ENCODE assay signal across 8 mouse cellular contexts in the genomic region with DNA sequence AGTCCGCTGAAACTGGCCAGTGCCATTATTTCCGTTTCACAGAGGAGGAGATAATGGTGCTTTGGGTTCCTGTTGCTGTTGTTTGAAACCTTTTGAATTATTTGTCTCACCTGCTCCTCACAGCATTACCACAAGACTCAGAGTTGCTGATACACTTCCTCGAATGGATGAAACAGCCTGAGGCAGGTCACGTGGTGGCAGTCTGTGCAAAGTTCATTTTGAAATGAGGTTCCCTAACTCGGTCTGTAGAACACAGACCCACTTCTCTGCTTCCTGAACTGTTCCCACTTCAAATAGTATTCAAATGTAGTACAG. TPM values are rescaled to one million over a fixed set of nuclear protein-coding genes. Genes with fewer than 3 reads are reported as not detected.
DNase-seq lines count a peak whose midpoint lies in the region; ATAC-seq and TF ChIP-seq lines count a peak whose summit lies in the region.

No protein-coding gene starts in this region.

- peak; percentile 84 for DNase-seq in A20 (ENCODE audit: low read depth, low spot score)
- peak; percentile 73 to 80 for DNase-seq in kidney, adult 8-10 months
- no peak for DNase-seq in ovary, postnatal 14 days (ENCODE audit: low spot score)
- no peak for DNase-seq in ovary, adult 18-20 months (ENCODE audit: low spot score)

- peak overlapping the region; percentile 51 for H3K4me3 ChIP-seq in ES-Bruce4 (ENCODE audit: low read depth, low read length)
- H3K4me3 ChIP-seq in forebrain, embryonic 12.5 days (replicated peaks): peak overlapping the region; percentile 69
- H3K4me3 ChIP-seq in lung, embryonic 16.5 days (ENCODE audit: low read length): peak overlapping the region; percentile 72
- H3K4me3 ChIP-seq in small intestine, adult 2 months (ENCODE audit: low read depth, low read length): peak overlapping the region; percentile 77

- no peaks in the 10 kb centered on the region for H3K4me1 ChIP-seq in ES-Bruce4 (ENCODE audit: control insufficient read depth, insufficient read depth, low read length)
- peaks cover 12% of the 10 kb centered on the region for H3K4me1 ChIP-seq in forebrain, embryonic 12.5 days
- H3K4me1 ChIP-seq in lung, embryonic 16.5 days (replicated peaks; ENCODE audit: control insufficient read depth, insufficient read depth, low read length): peaks cover 11% of the 10 kb centered on the region
- H3K4me1 ChIP-seq in small intestine, adult 2 months (ENCODE audit: control insufficient read depth, insufficient read depth, insufficient read length, low read length): peaks cover 8% of the 10 kb centered on the region

- TF ChIP-seq POLR2A in ES-Bruce4 (IDR thresholded peaks at IDR 0.05; ENCODE audit: insufficient read depth, low read length): no peak
- TF ChIP-seq POLR2A in small intestine, adult 2 months (IDR thresholded peaks at IDR 0.05; ENCODE audit: low read depth, low read length): no peak

- TF ChIP-seq EP300 in ES-Bruce4 (IDR thresholded peaks at IDR 0.05; ENCODE audit: insufficient read depth, low read depth, low read length): no peak

- 8% methylated on average over 5 of the region's 5 CpGs for WGBS in forebrain, embryonic 12.5 days
- WGBS in lung, embryonic 16.5 days: 12% methylated on average over 5 of the region's 5 CpGs
- 1% methylated on average over 5 of the region's 5 CpGs for whole genome bisulfite sequencing in small intestine, adult 2 months

- no peak for ATAC-seq in forebrain, embryonic 12.5 days (ENCODE audit: low FRiP score)
- peak; percentile 13; the same call in 1 of the 2 replicates for ATAC-seq in lung, embryonic 16.5 days (ENCODE audit: low read depth)

- H3K4me2 ChIP-seq in forebrain, embryonic 12.5 days: peak overlapping the region; percentile 84
- peak overlapping the region; percentile 98 for H3K4me2 ChIP-seq in lung, embryonic 16.5 days (ENCODE audit: low read depth, low read length)

- H3K36me3 ChIP-seq in ES-Bruce4 (ENCODE audit: control insufficient read depth, insufficient read depth, low read length, poor library complexity, severe bottlenecking): no peaks in the 10 kb centered on the region
- H3K36me3 ChIP-seq in forebrain, embryonic 12.5 days (replicated peaks): no peaks in the 10 kb centered on the region
- no peaks in the 10 kb centered on the region for H3K36me3 ChIP-seq in lung, embryonic 16.5 days (ENCODE audit: control insufficient read depth, insufficient read depth, low read length)
- no peaks in the 10 kb centered on the region for H3K36me3 ChIP-seq in small intestine, adult 2 months (ENCODE audit: control insufficient read depth, insufficient read depth, low read length)

- TF ChIP-seq CTCF in ES-Bruce4 (IDR thresholded peaks at IDR 0.05; ENCODE audit: low read depth, low read length): no peak
- no peak for TF ChIP-seq CTCF in small intestine, adult 2 months (IDR thresholded peaks at IDR 0.05; ENCODE audit: extremely low read depth, insufficient read length, insufficient replicate concordance, low read depth, low read length)

- H3K27ac ChIP-seq in ES-Bruce4 (ENCODE audit: insufficient read depth, low read length): no peak overlapping the region
- 0 out of 2 replicates have a peak overlapping the region, but pooled peaks have one; percentile 37 for H3K27ac ChIP-seq in forebrain, embryonic 12.5 days
- peak overlapping the region; percentile 75 for H3K27ac ChIP-seq in lung, embryonic 16.5 days (ENCODE audit: low read length)
- peak overlapping the region; percentile 88 for H3K27ac ChIP-seq in small intestine, adult 2 months (ENCODE audit: insufficient read depth, low read depth, low read length)

- H3K9ac ChIP-seq in ES-Bruce4 (ENCODE audit: low read depth, poor library complexity, severe bottlenecking): peak overlapping the region; percentile 26; the same call in 1 of the 2 replicates
- peak overlapping the region; percentile 65; the same call in 1 of the 2 replicates for H3K9ac ChIP-seq in forebrain, embryonic 12.5 days
- peak overlapping the region; percentile 75 for H3K9ac ChIP-seq in lung, embryonic 16.5 days (ENCODE audit: low read length)

- H3K9me3 ChIP-seq in ES-Bruce4 (replicated peaks; ENCODE audit: control insufficient read depth, insufficient read depth, low read length, poor library complexity, severe bottlenecking): no peaks in the 10 kb centered on the region
- H3K9me3 ChIP-seq in forebrain, embryonic 12.5 days: no peaks in the 10 kb centered on the region
- no peaks in the 10 kb centered on the region for H3K9me3 ChIP-seq in lung, embryonic 16.5 days (ENCODE audit: control insufficient read depth, low read length)

- H3K27me3 ChIP-seq in ES-Bruce4 (ENCODE audit: control insufficient read depth, insufficient read depth, low read length, poor library complexity, severe bottlenecking): no peaks in the 10 kb centered on the region
- no peaks in the 10 kb centered on the region for H3K27me3 ChIP-seq in forebrain, embryonic 12.5 days
- H3K27me3 ChIP-seq in lung, embryonic 16.5 days (ENCODE audit: control insufficient read depth, insufficient read depth, low read depth, low read length): no peaks in the 10 kb centered on the region
- H3K27me3 ChIP-seq in small intestine, adult 2 months (ENCODE audit: control insufficient read depth, insufficient read depth, low read length): no peaks in the 10 kb centered on the region

RNA-seq across cellular contexts. Expression of a gene that starts 0.8 kb away (rescaled TPM):
- polyA plus RNA-seq in ES-Bruce4 (2011; ENCODE audit: insufficient read depth, insufficient read length, low read depth, missing spikeins): 3.3 and 3.5 TPM in 2 replicates
- polyA plus RNA-seq in forebrain, embryonic 12.5 days (2016; fragmentation: Nextera tagmentation; extraction: Ambion mirVana): 11.7 and 12.7 TPM in 2 replicates
- 0.93 and 1.1 TPM in 2 replicates for polyA plus RNA-seq in lung, embryonic 16.5 days (2015; fragmentation: Nextera tagmentation; extraction: Ambion mirVana)
- polyA plus RNA-seq in small intestine, adult 2 months (2012; rRNA removed): 0.83 and 1.9 TPM in 2 replicates

RNA-seq across cellular contexts. Expression of a gene that starts 57.5 kb away (rescaled TPM):
- 60.9 and 61.4 TPM in 2 replicates for polyA plus RNA-seq in ES-Bruce4 (2011; ENCODE audit: insufficient read depth, insufficient read length, low read depth, missing spikeins)
- polyA plus RNA-seq in forebrain, embryonic 12.5 days (2016; fragmentation: Nextera tagmentation; extraction: Ambion mirVana): 27.9 and 35.2 TPM in 2 replicates
- 57.8 and 59.4 TPM in 2 replicates for polyA plus RNA-seq in lung, embryonic 16.5 days (2015; fragmentation: Nextera tagmentation; extraction: Ambion mirVana)
- 1.7 and 3.7 TPM in 2 replicates for polyA plus RNA-seq in small intestine, adult 2 months (2012; rRNA removed)

Comparison
In these comparisons a context has a peak if more than half of its experiments do, and no peak if none do; other contexts are left out.
1. DNase-seq: peak in A20 (single experiment) and kidney, adult 8-10 months (2 of 2); none in ovary, postnatal 14 days (single experiment) and ovary, adult 18-20 months (single experiment).
2. Peak in every context shown above with its lines, with median percentiles within 50 percentile points of each other: H3K4me3 ChIP-seq and H3K9ac ChIP-seq.